Mouse (Mus musculus): ENCODE measurements around the gene Mdk.
A peak's percentile ranks its signal among the peaks of the same experiment; 100 is the strongest.

Mdk gene

DNA sequence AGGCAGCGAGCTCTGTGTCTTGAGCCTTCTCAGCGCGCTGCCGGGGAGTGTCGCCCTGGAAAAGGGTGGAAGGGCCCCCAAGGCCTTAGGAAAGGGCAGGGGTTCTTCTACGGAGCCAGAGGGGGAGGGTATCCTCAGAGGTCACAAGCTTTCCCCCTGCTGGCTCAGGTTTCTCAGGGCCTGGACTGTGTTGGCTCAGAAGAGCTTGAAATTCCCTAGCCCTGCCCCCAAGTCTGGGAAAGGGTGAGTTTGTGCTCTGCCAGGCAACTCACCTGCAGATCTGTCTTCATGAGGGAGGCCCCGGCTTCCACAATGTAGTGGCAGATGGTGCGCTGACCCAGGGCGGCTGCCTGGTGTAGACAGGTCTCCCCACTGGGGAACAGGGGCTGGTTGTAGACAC is 1.4 kb upstream of the Mdk start:
- DNase-seq (ENCODE audit: low read depth, low spot score), result peak; percentile 91

- peak; percentile 83 for DNase-seq (ENCODE audit: low read depth, low spot score)
These were observed 747 bp upstream of the Mdk start for GRCm38 (mm10) chr2:91932737-91933350.

GRCm38 (mm10) chr2:91931328-91932159 is 553 bp downstream of the Mdk start:
- no peak for DNase-seq (ENCODE audit: low read depth, low spot score)

DNA sequence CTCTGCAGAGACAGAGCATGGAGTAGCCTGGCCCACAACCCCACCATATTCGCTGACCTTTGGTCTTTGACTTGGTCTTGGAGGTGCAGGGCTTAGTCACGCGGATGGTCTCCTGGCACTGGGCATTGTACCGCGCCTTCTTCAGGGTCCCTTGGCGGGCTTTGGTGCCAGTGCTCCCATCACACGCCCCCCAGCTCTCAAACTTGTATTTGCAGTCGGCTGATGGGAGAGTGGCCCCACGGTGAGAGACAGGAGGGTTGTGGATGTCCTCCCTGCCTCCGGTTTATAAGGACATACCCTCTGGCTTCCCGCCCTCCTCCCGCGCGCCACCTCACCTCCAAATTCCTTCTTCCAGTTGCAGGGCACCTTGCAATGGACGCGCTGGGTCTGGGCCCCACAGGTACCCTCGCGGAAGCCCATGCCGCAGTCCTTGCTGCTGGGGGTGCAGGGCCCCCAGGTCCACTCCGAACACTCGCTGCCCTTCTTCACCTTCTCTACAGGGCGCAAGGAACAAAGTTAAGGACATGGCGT is 1.3 kb downstream of the Mdk start:
- DNase-seq (ENCODE audit: low read depth, low spot score), result no peak

GRCm38 (mm10) chr2:91929936-91930335 is 2.2 kb downstream of the Mdk start:
- peak; percentile 88 for DNase-seq (ENCODE audit: low read depth, low spot score)

DNA sequence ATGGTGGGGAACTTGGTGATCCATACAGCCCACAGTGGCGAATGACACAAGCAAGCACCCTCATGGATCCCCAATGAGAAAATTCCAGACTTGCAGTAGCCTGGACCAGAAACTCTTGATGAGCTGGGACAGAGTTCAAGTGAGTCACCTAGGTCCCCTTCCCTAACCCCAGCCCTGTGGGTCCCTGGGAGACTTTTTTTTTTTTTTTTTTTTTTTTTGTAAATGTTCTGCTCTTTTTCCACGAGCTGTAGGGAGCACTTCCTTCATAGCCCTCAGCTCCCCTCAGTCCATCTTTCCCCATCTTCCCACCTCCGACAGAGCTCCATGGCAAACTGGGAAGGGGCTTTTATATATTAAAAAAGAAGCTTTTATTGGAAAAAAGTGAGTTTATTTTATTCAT is 2.6 kb downstream of the Mdk start:
- DNase-seq (ENCODE audit: low read depth, low spot score), result no peak

GRCm38 (mm10) chr2:91928534-91929350 is 3.4 kb downstream of the Mdk start:
- peak; percentile 75 for DNase-seq (ENCODE audit: low read depth, low spot score)

DNA sequence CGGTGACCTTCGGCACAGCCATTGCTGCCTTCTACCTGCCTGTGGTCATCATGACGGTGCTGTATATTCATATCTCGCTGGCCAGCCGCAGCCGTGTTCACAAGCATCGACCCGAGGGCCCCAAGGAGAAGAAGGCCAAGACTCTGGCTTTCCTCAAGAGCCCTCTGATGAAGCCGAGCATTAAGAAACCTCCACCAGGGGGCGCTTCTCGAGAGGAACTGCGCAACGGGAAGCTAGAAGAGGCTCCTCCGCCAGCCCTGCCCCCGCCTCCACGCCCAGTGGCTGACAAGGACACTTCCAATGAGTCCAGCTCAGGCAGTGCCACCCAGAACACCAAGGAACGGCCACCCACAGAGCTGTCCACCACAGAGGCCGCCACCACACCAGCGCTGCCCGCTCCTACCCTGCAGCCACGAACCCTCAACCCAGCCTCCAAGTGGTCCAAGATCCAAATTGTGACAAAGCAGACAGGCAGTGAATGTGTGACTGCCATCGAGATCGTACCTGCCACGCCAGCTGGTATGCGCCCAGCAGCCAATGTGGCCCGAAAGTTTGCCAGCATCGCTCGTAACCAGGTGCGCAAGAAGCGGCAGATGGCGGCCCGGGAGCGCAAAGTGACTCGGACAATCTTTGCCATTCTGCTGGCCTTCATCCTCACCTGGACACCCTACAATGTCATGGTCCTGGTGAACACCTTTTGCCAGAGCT is 4.1 kb downstream of the Mdk start:
- DNase-seq (ENCODE audit: low read depth, low spot score), result peak; percentile 90

- DNase-seq (ENCODE audit: low read depth, low spot score), result no peak
These were observed 5.1 kb downstream of the Mdk start, which contains the start of gene Chrm4 for GRCm38 (mm10) chr2:91926949-91927348. Chrm4 (plus strand) TSS chr2:91927249.

GRCm38 (mm10) chr2:91925442-91925841 is 6.7 kb downstream of the Mdk start:
- peak; percentile 82 for DNase-seq (ENCODE audit: low read depth, low spot score)

GRCm38 (mm10) chr2:91924726-91925125 is 7.4 kb downstream of the Mdk start:
- no peak for DNase-seq (ENCODE audit: low read depth, low spot score)

GRCm38 (mm10) chr2:91923415-91924337 is 8.4 kb downstream of the Mdk start:
- DNase-seq (ENCODE audit: low read depth, low spot score), result peak; percentile 89

DNA sequence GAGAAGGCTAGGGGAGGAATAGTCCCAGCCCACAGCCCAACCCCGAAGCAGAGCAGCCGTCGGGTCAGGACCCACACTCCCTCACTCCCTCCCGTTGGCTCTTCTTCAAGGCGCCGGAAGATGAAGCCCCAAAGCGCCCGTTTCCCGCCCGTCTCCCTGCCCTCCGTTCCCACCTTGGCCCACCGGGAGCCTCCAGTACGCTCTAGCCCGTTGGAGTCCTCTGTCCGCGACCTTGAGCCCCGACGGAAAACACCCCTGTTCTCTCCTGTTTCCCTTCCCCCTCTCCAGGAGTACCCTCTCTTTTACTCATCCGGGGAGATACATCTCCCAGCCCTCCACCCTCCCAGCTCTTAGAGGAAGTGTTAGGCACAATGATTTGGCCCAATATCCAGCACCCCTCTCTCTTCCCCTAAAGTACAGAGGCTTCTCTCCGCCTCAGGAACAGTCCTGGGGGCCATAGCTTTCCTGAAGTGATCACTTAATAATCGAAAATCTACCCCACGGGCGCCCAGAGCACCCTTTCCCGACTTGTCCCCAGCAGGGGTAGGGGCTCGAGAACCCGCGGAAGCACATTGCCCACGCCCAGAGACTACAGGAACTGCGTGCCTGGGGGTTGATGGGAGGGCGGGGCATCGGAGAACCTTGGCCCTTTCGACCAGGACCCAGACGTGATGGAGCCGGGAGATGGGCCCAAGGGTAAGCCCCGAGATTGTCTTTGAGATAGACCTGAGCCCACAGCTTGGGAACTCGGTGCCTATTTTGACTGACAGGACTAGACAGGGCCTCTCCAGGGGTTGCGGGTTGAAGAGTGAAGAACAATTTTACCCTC is 9.3 kb downstream of the Mdk start:
- no peak for DNase-seq (ENCODE audit: low read depth, low spot score)

GRCm38 (mm10) chr2:91921790-91922570 is 10.1 kb downstream of the Mdk start:
- peak; percentile 83 for DNase-seq (ENCODE audit: low read depth, low spot score)

DNA sequence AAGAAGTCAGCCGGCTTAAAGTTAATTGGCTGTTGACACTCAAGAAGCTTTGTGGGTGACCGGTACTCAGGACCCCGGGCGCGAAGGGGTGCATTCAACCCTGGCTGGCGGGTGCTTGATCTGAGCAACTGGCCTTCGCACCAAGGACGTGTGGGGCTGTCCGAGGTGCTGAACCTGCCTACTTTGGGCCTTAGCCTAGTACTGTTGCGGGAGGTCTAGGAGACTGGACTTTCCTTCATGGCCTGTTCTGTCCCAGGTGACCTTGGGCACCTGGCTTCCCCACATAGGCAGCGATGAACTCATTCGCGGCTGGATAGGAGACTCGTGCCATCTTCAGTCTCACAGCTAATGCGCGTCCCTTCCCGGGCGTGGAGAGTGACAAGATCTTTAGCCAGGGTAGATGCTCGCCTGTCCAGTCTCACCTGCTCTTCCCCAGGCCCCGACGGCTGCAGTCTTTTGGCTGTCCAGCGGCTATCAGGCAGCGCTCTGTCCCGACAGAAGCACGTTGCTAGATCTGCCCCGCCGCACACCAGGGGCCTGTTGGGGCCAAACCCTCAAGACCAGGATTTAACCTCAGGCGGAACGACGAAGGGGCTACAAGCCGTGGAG is 10.8 kb downstream of the Mdk start:
- no peak for DNase-seq (ENCODE audit: low read depth, low spot score)

- DNase-seq (ENCODE audit: low read depth, low spot score), result no peak
These were observed 12.0 kb downstream of the Mdk start for GRCm38 (mm10) chr2:91920130-91920529.

DNA sequence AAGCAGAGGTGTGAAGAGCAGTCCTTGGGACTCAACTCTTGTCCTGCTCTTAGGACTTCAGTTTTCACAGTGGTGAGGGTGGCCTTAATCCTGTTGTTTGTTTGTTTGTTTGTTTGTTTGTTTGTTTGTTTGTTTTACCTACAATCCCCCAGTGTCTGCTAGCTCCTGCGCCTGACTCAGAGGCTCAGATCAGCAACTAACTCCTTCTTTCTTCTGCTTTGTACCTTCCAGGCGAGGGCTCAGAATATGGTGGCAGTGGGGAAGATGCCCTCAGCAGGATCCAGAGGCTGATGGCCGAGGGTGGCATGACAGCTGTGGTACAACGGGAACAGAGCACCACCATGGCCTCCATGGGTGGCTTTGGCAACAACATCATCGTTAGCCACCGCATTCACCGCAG is 15.0 kb downstream of the Mdk start:
- no peak for DNase-seq (ENCODE audit: low read depth, low spot score)

GRCm38 (mm10) chr2:91916346-91916977 is 15.6 kb downstream of the Mdk start:
- DNase-seq (ENCODE audit: low read depth, low spot score), result no peak

Data from brain, adult 2 months (tissue).